Comparison of ENCODE assay signal across 26 mouse cellular contexts in the genomic region with DNA sequence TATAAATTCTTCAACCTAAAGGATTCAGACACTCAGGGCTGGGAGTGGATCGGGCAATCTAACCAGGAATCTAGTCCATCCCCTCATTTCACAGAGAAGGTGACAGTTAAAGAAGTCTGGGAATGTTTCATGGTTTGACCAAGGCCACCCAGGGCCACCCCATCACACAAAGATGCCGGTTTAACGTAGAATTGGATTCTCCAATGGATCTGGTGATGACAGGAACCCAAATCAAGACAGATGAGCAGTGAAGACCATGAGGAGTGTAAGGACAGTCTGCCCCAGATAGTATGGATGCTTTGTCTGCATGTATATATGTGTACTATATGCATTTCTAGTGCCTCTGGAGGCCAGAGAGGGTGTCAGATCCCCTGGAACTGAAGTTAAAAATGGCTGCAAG. TPM values are rescaled to one million over a fixed set of nuclear protein-coding genes. Genes with fewer than 3 reads are reported as not detected.
DNase-seq lines count a peak whose midpoint lies in the region; ATAC-seq and TF ChIP-seq lines count a peak whose summit lies in the region.
"Had no signal": no experiment of that assay in that cellular context is flagged by ENCODE, and none has a peak within 500 bp of the region (broad histone marks: within the 10 kb centered on the region; RNA-seq: fewer than 3 reads in every experiment).

No protein-coding gene starts in this region.

- H3K27me3 ChIP-seq in heart, embryonic 16.5 days (ENCODE audit: control insufficient read depth, insufficient read depth, low read length): no peaks in the 10 kb centered on the region
- no peaks in the 10 kb centered on the region for H3K27me3 ChIP-seq in midbrain, embryonic 10.5 days (ENCODE audit: low read depth, poor library complexity, severe bottlenecking)
- H3K27me3 ChIP-seq in midbrain, embryonic 13.5 days: no peaks in the 10 kb centered on the region
- H3K27me3 ChIP-seq in ES-Bruce4 (ENCODE audit: control insufficient read depth, insufficient read depth, low read length, poor library complexity, severe bottlenecking): no peaks in the 10 kb centered on the region
- H3K27me3 ChIP-seq: embryonic facial prominence, embryonic 13.5 days; forebrain, embryonic 15.5 days; intestine, embryonic 15.5 days; midbrain, embryonic 15.5 days; neural tube, embryonic 12.5 days; Patski had no signal

- H3K4me2 ChIP-seq in heart, embryonic 16.5 days (ENCODE audit: low read depth, low read length): no peak overlapping the region
- no peak overlapping the region for H3K4me2 ChIP-seq in midbrain, embryonic 13.5 days (replicated peaks)
- H3K4me2 ChIP-seq: embryonic facial prominence, embryonic 13.5 days; forebrain, embryonic 15.5 days; hindbrain, embryonic 14.5 days; intestine, embryonic 15.5 days; midbrain, embryonic 15.5 days; neural tube, embryonic 12.5 days had no signal

- no peak for DNase-seq in gastrocnemius, adult 2 months
- DNase-seq in gastrocnemius, postnatal 36 days: no peak
- no peak for DNase-seq in heart, postnatal 14 days
- no peak for DNase-seq in midbrain, embryonic 10.5 days (ENCODE audit: low spot score)
- DNase-seq in adrenal gland, adult 2 months: no peak
- DNase-seq: cerebellum, adult 2 months; cerebellum, postnatal 25 days; gastrocnemius, postnatal 14 days; kidney, adult 8-10 months; kidney, postnatal 10 days; liver; retina, postnatal 1 day; right cerebral cortex, postnatal 25 days had no signal

- WGBS in heart, embryonic 16.5 days: 79% methylated on average over 3 of the region's 3 CpGs
- 76% methylated on average over 3 of the region's 3 CpGs for WGBS in midbrain, embryonic 10.5 days
- WGBS in midbrain, embryonic 13.5 days: 79% methylated on average over 3 of the region's 3 CpGs

- peaks cover 34% of the 10 kb centered on the region for H3K4me1 ChIP-seq in heart, embryonic 16.5 days (ENCODE audit: control insufficient read depth, insufficient read depth, low read length)
- H3K4me1 ChIP-seq in midbrain, embryonic 10.5 days: peaks cover 39% of the 10 kb centered on the region
- peaks cover 28% of the 10 kb centered on the region for H3K4me1 ChIP-seq in midbrain, embryonic 13.5 days (replicated peaks)
- peaks cover 18% of the 10 kb centered on the region for H3K4me1 ChIP-seq in ES-Bruce4 (ENCODE audit: control insufficient read depth, insufficient read depth, low read length)

- H3K27ac ChIP-seq in gastrocnemius, adult 2 months: peak overlapping the region; percentile 75
- peak overlapping the region; percentile 25; the same call in 1 of the 2 replicates for H3K27ac ChIP-seq in heart, embryonic 16.5 days (ENCODE audit: low read length)
- 0 out of 2 replicates have a peak overlapping the region, but pooled peaks have one; percentile 33 for H3K27ac ChIP-seq in midbrain, embryonic 10.5 days (replicated peaks)
- no peak overlapping the region for H3K27ac ChIP-seq in midbrain, embryonic 13.5 days
- H3K27ac ChIP-seq in ES-Bruce4 (ENCODE audit: insufficient read depth, low read length): peak overlapping the region; percentile 64
- H3K27ac ChIP-seq: embryonic facial prominence, embryonic 13.5 days; forebrain, embryonic 15.5 days; hindbrain, embryonic 14.5 days; intestine, embryonic 15.5 days; left cerebral cortex, adult 2 months; midbrain, embryonic 15.5 days; neural tube, embryonic 12.5 days had no signal

- no peak overlapping the region for H3K4me3 ChIP-seq in gastrocnemius, adult 2 months
- H3K4me3 ChIP-seq in heart, embryonic 16.5 days (ENCODE audit: low read length): no peak overlapping the region
- no peak overlapping the region for H3K4me3 ChIP-seq in midbrain, embryonic 10.5 days
- H3K4me3 ChIP-seq in midbrain, embryonic 13.5 days (replicated peaks): no peak overlapping the region
- H3K4me3 ChIP-seq in ES-Bruce4 (ENCODE audit: low read depth, low read length): no peak overlapping the region
- H3K4me3 ChIP-seq: embryonic facial prominence, embryonic 13.5 days; erythroblast, embryonic 14.5 days; forebrain, embryonic 15.5 days; intestine, embryonic 15.5 days; left cerebral cortex, adult 2 months; midbrain, embryonic 15.5 days; neural tube, embryonic 12.5 days had no signal

- TF ChIP-seq CTCF in gastrocnemius, adult 2 months (IDR thresholded peaks at IDR 0.05): no peak
- no peak for TF ChIP-seq CTCF in ES-Bruce4 (IDR thresholded peaks at IDR 0.05; ENCODE audit: low read depth, low read length)

- no peak for TF ChIP-seq POLR2A in ES-Bruce4 (IDR thresholded peaks at IDR 0.05; ENCODE audit: insufficient read depth, low read length)

- H3K9ac ChIP-seq in heart, embryonic 16.5 days (ENCODE audit: low read length): no peak overlapping the region
- H3K9ac ChIP-seq in midbrain, embryonic 13.5 days (replicated peaks): no peak overlapping the region
- H3K9ac ChIP-seq in ES-Bruce4 (ENCODE audit: low read depth, poor library complexity, severe bottlenecking): no peak overlapping the region
- H3K9ac ChIP-seq: embryonic facial prominence, embryonic 13.5 days; forebrain, embryonic 15.5 days; hindbrain, embryonic 14.5 days; intestine, embryonic 15.5 days; midbrain, embryonic 15.5 days; neural tube, embryonic 12.5 days had no signal

- TF ChIP-seq EP300 in ES-Bruce4 (IDR thresholded peaks at IDR 0.05; ENCODE audit: insufficient read depth, low read depth, low read length): no peak

- ATAC-seq in heart, embryonic 16.5 days (replicated peaks; ENCODE audit: extremely low read depth, insufficient read depth, low FRiP score): no peak
- ATAC-seq in midbrain, embryonic 13.5 days: no peak
- ATAC-seq: forebrain, embryonic 15.5 days; intestine, embryonic 15.5 days; midbrain, embryonic 15.5 days; Patski had no signal

- intact Hi-C loops in gastrocnemius, adult 2 months (cut with DNase I): no loop called here
- intact Hi-C loops in gastrocnemius, postnatal 36 days (cut with DNase I): no loop called here
- intact Hi-C loops in heart, postnatal 14 days (cut with DNase I): no loop called here

- H3K36me3 ChIP-seq in heart, embryonic 16.5 days (ENCODE audit: control insufficient read depth, insufficient read depth): peaks cover 3% of the 10 kb centered on the region; the same call in 1 of the 2 replicates
- H3K36me3 ChIP-seq in midbrain, embryonic 10.5 days: no peaks in the 10 kb centered on the region
- no peaks in the 10 kb centered on the region for H3K36me3 ChIP-seq in midbrain, embryonic 13.5 days
- 0 out of 2 replicates have a peak, but pooled peaks cover 2% of the 10 kb centered on the region for H3K36me3 ChIP-seq in ES-Bruce4 (ENCODE audit: control insufficient read depth, insufficient read depth, low read length, poor library complexity, severe bottlenecking)
- H3K36me3 ChIP-seq: embryonic facial prominence, embryonic 13.5 days; forebrain, embryonic 15.5 days; G1E; intestine, embryonic 15.5 days; midbrain, embryonic 15.5 days; neural tube, embryonic 12.5 days had no signal

- no peaks in the 10 kb centered on the region for H3K9me3 ChIP-seq in heart, embryonic 16.5 days (replicated peaks; ENCODE audit: control insufficient read depth, low read length)
- no peaks in the 10 kb centered on the region for H3K9me3 ChIP-seq in midbrain, embryonic 10.5 days (replicated peaks)
- H3K9me3 ChIP-seq in midbrain, embryonic 13.5 days: no peaks in the 10 kb centered on the region
- H3K9me3 ChIP-seq in ES-Bruce4 (replicated peaks; ENCODE audit: control insufficient read depth, insufficient read depth, low read length, poor library complexity, severe bottlenecking): no peaks in the 10 kb centered on the region
- H3K9me3 ChIP-seq: embryonic facial prominence, embryonic 13.5 days; forebrain, embryonic 15.5 days; G1E; intestine, embryonic 15.5 days; midbrain, embryonic 15.5 days; neural tube, embryonic 12.5 days had no signal

RNA-seq across cellular contexts. Expression of a gene that starts 57.0 kb away (rescaled TPM):
- total RNA-seq in gastrocnemius, adult 2 months (2021): 10 to 100 TPM; 59.2 to 65.5 TPM
- total RNA-seq in gastrocnemius, postnatal 36 days (2021): 10 to 100 TPM; 45.7 to 46.2 TPM
- 14.2 and 15.0 TPM in 2 replicates for polyA plus RNA-seq in heart, embryonic 16.5 days (2015; fragmentation: Nextera tagmentation; extraction: Ambion mirVana)
- 10 to 100 TPM; 38.2 to 39.2 TPM for total RNA-seq in heart, postnatal 14 days (2021)
- 5.6 and 7.5 TPM in 2 replicates for polyA plus RNA-seq in midbrain, embryonic 10.5 days (2016; fragmentation: Nextera tagmentation; extraction: Ambion mirVana)
- 17.7 and 18.3 TPM in 2 replicates for polyA plus RNA-seq in midbrain, embryonic 13.5 days (2015; fragmentation: Nextera tagmentation; extraction: Ambion mirVana)
- 28.8 and 31.3 TPM in 2 replicates for polyA plus RNA-seq in ES-Bruce4 (2011; ENCODE audit: insufficient read depth, insufficient read length, low read depth, missing spikeins)
- 10 to 100 TPM; 54.0 to 55.5 TPM for total RNA-seq in adrenal gland, adult 2 months (2021)
- polyA plus RNA-seq in adrenal gland, adult 2 months (2012; rRNA removed): 14.0 and 15.8 TPM in 2 replicates
